Mouse (Mus musculus) hematopoietic multipotent progenitor cell, adult 10-12 weeks (in vitro differentiated cells): ENCODE results near the gene Hmgb4. TPM values are rescaled to one million over a fixed set of nuclear protein-coding genes. Genes with fewer than 3 reads are reported as not detected.

Experiments
- polyA plus RNA-seq: library from polyadenylated mRNA; stranded (reverse); fragments of >175 nt; gene quantifications from 2 replicates; pipeline ENCODE4 v1.2.3, GENCODE M21; 2012; ENCODE audit warnings: low replicate concordance

Hmgb4 gene
- not detected in 2 replicates for polyA plus RNA-seq

GRCm38 (mm10) chr4:128260907-128261560 lies at the start of gene Hmgb4:
Hmgb4 (minus strand) TSS chr4:128260957.

